Mouse (Mus musculus): ENCODE data around the gene AY074887. TPM values are rescaled to one million over a fixed set of nuclear protein-coding genes. Genes with fewer than 3 reads are reported as not detected.
"Not testable (repeated sequence)": the region's sequence is repeated elsewhere in the genome, so short reads cannot be mapped to it uniquely, and the experiment has no call there.

The AY074887 gene
- polyA plus RNA-seq, 1 experiment from 2014 or later: 1.3 TPM

- no peaks in the 10 kb centered on the region for H3K4me1 ChIP-seq (replicated peaks; ENCODE audit: control insufficient read depth, insufficient read depth, low read length)
- no peaks in the 10 kb centered on the region for H3K9me3 ChIP-seq (ENCODE audit: control insufficient read depth, low read length)
- H3K4me2 ChIP-seq: no peak overlapping the region
- H3K4me3 ChIP-seq (ENCODE audit: low read depth, low read length): no peak overlapping the region
- H3K9ac ChIP-seq (ENCODE audit: low read depth, low read length): no peak overlapping the region
- no peak for ATAC-seq (replicated peaks; ENCODE audit: low FRiP score)
- no peak for DNase-seq (ENCODE audit: low spot score)
- no peak overlapping the region for H3K27ac ChIP-seq (ENCODE audit: low read depth, low read length)
- no peaks in the 10 kb centered on the region for H3K27me3 ChIP-seq (replicated peaks; ENCODE audit: control insufficient read depth, insufficient read depth, low read length)
- peaks cover under 1% of the 10 kb centered on the region; the same call in 1 of the 2 replicates for H3K36me3 ChIP-seq (ENCODE audit: control insufficient read depth, insufficient read depth, low read length)
Measured at GRCm38 (mm10) chr9:54963669-54964068, 12.9 kb upstream of the AY074887 start.

DNA sequence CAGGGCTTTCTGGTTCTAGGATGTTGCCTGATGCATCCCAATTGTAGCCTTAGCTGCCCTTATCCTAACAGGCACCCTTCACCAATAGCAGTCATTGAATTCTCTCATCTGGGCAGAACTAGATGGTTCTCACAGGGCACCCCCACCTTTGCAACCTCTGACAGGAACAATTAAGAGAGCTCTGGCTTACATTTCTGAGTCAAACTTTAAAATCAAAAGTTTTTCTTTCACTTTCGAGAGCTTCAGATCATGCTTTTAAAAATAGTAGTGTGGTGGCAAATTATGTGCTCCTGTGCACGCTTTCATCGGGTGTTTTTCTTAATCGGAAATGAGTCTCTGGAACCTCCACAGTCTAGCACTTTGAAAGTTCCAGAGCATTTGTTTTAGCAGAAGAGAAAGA lies 10.3 kb upstream of the AY074887 start:
- Histone ChIP-seq H3K27ac (ENCODE audit: low read depth, low read length) (no peak overlapping the region), H3K4me2 (no peak overlapping the region), H3K36me3 (ENCODE audit: control insufficient read depth, insufficient read depth, low read length) (peaks cover 15% of the 10 kb centered on the region), H3K9me3 (ENCODE audit: control insufficient read depth, low read length) (no peaks in the 10 kb centered on the region), H3K27me3 (replicated peaks; ENCODE audit: control insufficient read depth, insufficient read depth, low read length) (no peaks in the 10 kb centered on the region), H3K4me3 (ENCODE audit: low read depth, low read length) (no peak overlapping the region), H3K9ac (ENCODE audit: low read depth, low read length) (no peak overlapping the region), H3K4me1 (replicated peaks; ENCODE audit: control insufficient read depth, insufficient read depth, low read length) (no peaks in the 10 kb centered on the region)
- WGBS: 90% methylated on average over 4 of the region's 4 CpGs
- DNase-seq (ENCODE audit: low spot score): no peak
- ATAC-seq (replicated peaks; ENCODE audit: low FRiP score): no peak

- peak overlapping the region; percentile 57 for H3K4me2 ChIP-seq
- H3K4me3 ChIP-seq (ENCODE audit: low read depth, low read length): peak overlapping the region; percentile 79
- H3K9me3 ChIP-seq (ENCODE audit: control insufficient read depth, low read length); DNase-seq (ENCODE audit: low spot score); ATAC-seq (replicated peaks; ENCODE audit: low FRiP score); H3K27me3 ChIP-seq (replicated peaks; ENCODE audit: control insufficient read depth, insufficient read depth, low read length): not testable (repeated sequence)
- peak overlapping the region; percentile 45 for H3K9ac ChIP-seq (ENCODE audit: low read depth, low read length)
- peak overlapping the region; percentile 78; the same call in 1 of the 2 replicates for H3K27ac ChIP-seq (ENCODE audit: low read depth, low read length)
- peaks cover 15% of the 10 kb centered on the region for H3K36me3 ChIP-seq (ENCODE audit: control insufficient read depth, insufficient read depth, low read length)
- peaks cover 11% of the 10 kb centered on the region for H3K4me1 ChIP-seq (replicated peaks; ENCODE audit: control insufficient read depth, insufficient read depth, low read length)
- 26% methylated on average over 8 of the region's 8 CpGs for WGBS
Measured at GRCm38 (mm10) chr9:54950162-54950561, 636 bp downstream of the AY074887 start.

DNA sequence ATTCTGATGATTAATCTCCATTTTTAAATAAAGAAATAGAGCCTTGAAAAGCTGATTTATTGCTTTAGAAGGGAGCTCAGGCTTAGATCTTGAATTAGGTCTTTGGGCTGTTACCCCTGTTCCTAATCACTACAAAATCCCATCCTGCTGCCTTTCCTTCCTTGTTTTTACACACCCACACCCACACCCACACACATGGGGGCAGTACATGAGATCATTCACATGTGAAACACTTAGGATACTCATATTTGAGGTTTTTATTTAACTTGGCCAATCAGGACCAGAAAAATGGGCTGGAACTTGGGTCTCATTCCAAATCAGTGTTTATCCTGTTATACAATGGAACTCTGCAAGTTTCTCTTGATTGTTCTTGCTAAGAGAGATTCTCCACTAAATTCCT lies 1.3 kb downstream of the AY074887 start:
- H3K9me3 ChIP-seq (ENCODE audit: control insufficient read depth, low read length): no peaks in the 10 kb centered on the region
- H3K36me3 ChIP-seq (ENCODE audit: control insufficient read depth, insufficient read depth, low read length): peaks cover 15% of the 10 kb centered on the region
- H3K4me2 ChIP-seq: no peak overlapping the region
- peaks cover 11% of the 10 kb centered on the region for H3K4me1 ChIP-seq (replicated peaks; ENCODE audit: control insufficient read depth, insufficient read depth, low read length)
- H3K4me3 ChIP-seq (ENCODE audit: low read depth, low read length): no peak overlapping the region
- H3K27me3 ChIP-seq (replicated peaks; ENCODE audit: control insufficient read depth, insufficient read depth, low read length): no peaks in the 10 kb centered on the region
- DNase-seq (ENCODE audit: low spot score): no peak
- H3K9ac ChIP-seq (ENCODE audit: low read depth, low read length): no peak overlapping the region
- no peak for ATAC-seq (replicated peaks; ENCODE audit: low FRiP score)
- no peak overlapping the region for H3K27ac ChIP-seq (ENCODE audit: low read depth, low read length)

GRCm38 (mm10) chr9:54946256-54946655 lies 4.5 kb downstream of the AY074887 start:
- Histone ChIP-seq H3K9me3 (ENCODE audit: control insufficient read depth, low read length) (no peaks in the 10 kb centered on the region), H3K27me3 (replicated peaks; ENCODE audit: control insufficient read depth, insufficient read depth, low read length) (no peaks in the 10 kb centered on the region), H3K4me1 (replicated peaks; ENCODE audit: control insufficient read depth, insufficient read depth, low read length) (no peaks in the 10 kb centered on the region), H3K4me3 (ENCODE audit: low read depth, low read length) (no peak overlapping the region), H3K9ac (ENCODE audit: low read depth, low read length) (no peak overlapping the region), H3K36me3 (ENCODE audit: control insufficient read depth, insufficient read depth, low read length) (no peaks in the 10 kb centered on the region), H3K27ac (ENCODE audit: low read depth, low read length) (no peak overlapping the region), H3K4me2 (no peak overlapping the region)
- DNase-seq (ENCODE audit: low spot score): no peak
- 71% methylated on average over 16 of the region's 16 CpGs for WGBS
- ATAC-seq (replicated peaks; ENCODE audit: low FRiP score): no peak

GRCm38 (mm10) chr9:54944467-54944866 lies 6.3 kb downstream of the AY074887 start:
- no peaks in the 10 kb centered on the region for H3K9me3 ChIP-seq (ENCODE audit: control insufficient read depth, low read length)
- H3K4me3 ChIP-seq (ENCODE audit: low read depth, low read length): no peak overlapping the region
- no peak overlapping the region for H3K4me2 ChIP-seq
- H3K4me1 ChIP-seq (replicated peaks; ENCODE audit: control insufficient read depth, insufficient read depth, low read length): no peaks in the 10 kb centered on the region
- no peak overlapping the region for H3K27ac ChIP-seq (ENCODE audit: low read depth, low read length)
- H3K36me3 ChIP-seq (ENCODE audit: control insufficient read depth, insufficient read depth, low read length): no peaks in the 10 kb centered on the region
- H3K9ac ChIP-seq (ENCODE audit: low read depth, low read length): no peak overlapping the region
- 58% methylated on average over 2 of the region's 2 CpGs for WGBS
- no peak for ATAC-seq (replicated peaks; ENCODE audit: low FRiP score)
- no peaks in the 10 kb centered on the region for H3K27me3 ChIP-seq (replicated peaks; ENCODE audit: control insufficient read depth, insufficient read depth, low read length)
- DNase-seq (ENCODE audit: low spot score): no peak

GRCm38 (mm10) chr9:54942071-54942470 lies 8.7 kb downstream of the AY074887 start:
- DNase-seq (ENCODE audit: low spot score) (no peak), ATAC-seq (replicated peaks; ENCODE audit: low FRiP score) (no peak)
- Histone ChIP-seq H3K27me3 (replicated peaks; ENCODE audit: control insufficient read depth, insufficient read depth, low read length) (no peaks in the 10 kb centered on the region), H3K4me3 (ENCODE audit: low read depth, low read length) (no peak overlapping the region), H3K4me1 (replicated peaks; ENCODE audit: control insufficient read depth, insufficient read depth, low read length) (no peaks in the 10 kb centered on the region), H3K36me3 (ENCODE audit: control insufficient read depth, insufficient read depth, low read length) (no peaks in the 10 kb centered on the region), H3K9me3 (ENCODE audit: control insufficient read depth, low read length) (no peaks in the 10 kb centered on the region), H3K27ac (ENCODE audit: low read depth, low read length) (no peak overlapping the region), H3K9ac (ENCODE audit: low read depth, low read length) (no peak overlapping the region), H3K4me2 (no peak overlapping the region)
- 86% methylated on average over 4 of the region's 4 CpGs for WGBS

GRCm38 (mm10) chr9:54932379-54932778 lies 18.4 kb downstream of the AY074887 start:
- WGBS: 56% methylated on average over 2 of the region's 2 CpGs
- H3K4me3 ChIP-seq (ENCODE audit: low read depth, low read length): no peak overlapping the region
- no peaks in the 10 kb centered on the region for H3K4me1 ChIP-seq (replicated peaks; ENCODE audit: control insufficient read depth, insufficient read depth, low read length)
- no peaks in the 10 kb centered on the region for H3K9me3 ChIP-seq (ENCODE audit: control insufficient read depth, low read length)
- ATAC-seq (replicated peaks; ENCODE audit: low FRiP score) (no peak), DNase-seq (ENCODE audit: low spot score) (no peak)
- H3K27ac ChIP-seq (ENCODE audit: low read depth, low read length): no peak overlapping the region
- H3K27me3 ChIP-seq (replicated peaks; ENCODE audit: control insufficient read depth, insufficient read depth, low read length): no peaks in the 10 kb centered on the region
- H3K4me2 ChIP-seq: no peak overlapping the region
- no peaks in the 10 kb centered on the region for H3K36me3 ChIP-seq (ENCODE audit: control insufficient read depth, insufficient read depth, low read length)
- H3K9ac ChIP-seq (ENCODE audit: low read depth, low read length): no peak overlapping the region

- no peak for DNase-seq (ENCODE audit: low spot score)
- Histone ChIP-seq H3K27ac (ENCODE audit: low read depth, low read length) (no peak overlapping the region), H3K27me3 (replicated peaks; ENCODE audit: control insufficient read depth, insufficient read depth, low read length) (no peaks in the 10 kb centered on the region), H3K9me3 (ENCODE audit: control insufficient read depth, low read length) (no peaks in the 10 kb centered on the region), H3K9ac (ENCODE audit: low read depth, low read length) (no peak overlapping the region), H3K36me3 (ENCODE audit: control insufficient read depth, insufficient read depth, low read length) (no peaks in the 10 kb centered on the region), H3K4me2 (no peak overlapping the region), H3K4me3 (ENCODE audit: low read depth, low read length) (no peak overlapping the region), H3K4me1 (replicated peaks; ENCODE audit: control insufficient read depth, insufficient read depth, low read length) (no peaks in the 10 kb centered on the region)
- ATAC-seq (replicated peaks; ENCODE audit: low FRiP score): no peak
- WGBS: 13% methylated on average over 1 of the region's 1 CpGs
Measured at GRCm38 (mm10) chr9:54931765-54932164, 19.0 kb downstream of the AY074887 start.
